ENCODE assay signal across 8 mouse cellular contexts in genomic region chr5:137289591-137290365, GRCm38 (mm10). TPM values are rescaled to one million over a fixed set of nuclear protein-coding genes. Genes with fewer than 3 reads are reported as not detected.
A peak's percentile ranks its signal among the peaks of the same experiment; 100 is the strongest.
DNase-seq lines count a peak whose midpoint lies in the region; ATAC-seq and TF ChIP-seq lines count a peak whose summit lies in the region.

No protein-coding gene starts in this region.

- no peak overlapping the region for H3K27ac ChIP-seq in kidney, embryonic 16.5 days (ENCODE audit: low read length)
- H3K27ac ChIP-seq in kidney, adult 2 months (ENCODE audit: insufficient read depth, low read depth, low read length) = no peak overlapping the region
- 0 out of 2 replicates have a peak overlapping the region, but pooled peaks have one; percentile 29 for H3K27ac ChIP-seq in embryonic facial prominence, embryonic 13.5 days
- no peak overlapping the region for H3K27ac ChIP-seq in limb, embryonic 15.5 days

- no peaks in the 10 kb centered on the region for H3K36me3 ChIP-seq in kidney, embryonic 16.5 days (ENCODE audit: insufficient read depth, low read length)
- H3K36me3 ChIP-seq in kidney, adult 2 months (ENCODE audit: control insufficient read depth, insufficient read depth, low read length) = no peaks in the 10 kb centered on the region
- peaks cover under 1% of the 10 kb centered on the region for H3K36me3 ChIP-seq in embryonic facial prominence, embryonic 13.5 days
- 0 out of 2 replicates have a peak, but pooled peaks cover under 1% of the 10 kb centered on the region for H3K36me3 ChIP-seq in limb, embryonic 15.5 days

- H3K4me2 ChIP-seq in kidney, embryonic 16.5 days (replicated peaks; ENCODE audit: low read depth, low read length) = no peak overlapping the region
- H3K4me2 ChIP-seq in embryonic facial prominence, embryonic 13.5 days = peak overlapping the region; percentile 87
- 0 out of 2 replicates have a peak overlapping the region, but pooled peaks have one; percentile 88 for H3K4me2 ChIP-seq in limb, embryonic 15.5 days

- no peak for TF ChIP-seq POLR2A in kidney, adult 2 months (IDR thresholded peaks at IDR 0.05; ENCODE audit: low read depth, low read length)

- ATAC-seq in kidney, embryonic 16.5 days (ENCODE audit: low FRiP score, low TSS enrichment) = no peak
- no peak for ATAC-seq in embryonic facial prominence, embryonic 13.5 days (ENCODE audit: insufficient number of reproducible peaks, insufficient read depth, low FRiP score, low TSS enrichment, low read depth)
- ATAC-seq in limb, embryonic 15.5 days (ENCODE audit: insufficient number of reproducible peaks, low FRiP score, low TSS enrichment, low read depth) = no peak

- no peak for TF ChIP-seq CTCF in kidney, adult 2 months (conservative IDR thresholded peaks at IDR 0.05; ENCODE audit: insufficient read depth, insufficient read length, low read depth, low read length)

- H3K4me1 ChIP-seq in kidney, embryonic 16.5 days (ENCODE audit: insufficient read depth, low read length) = peaks cover 35% of the 10 kb centered on the region
- no peaks in the 10 kb centered on the region; the same call in 1 of the 2 replicates for H3K4me1 ChIP-seq in kidney, adult 2 months (ENCODE audit: control insufficient read depth, insufficient read depth, low read length)
- peaks cover 47% of the 10 kb centered on the region for H3K4me1 ChIP-seq in embryonic facial prominence, embryonic 13.5 days
- H3K4me1 ChIP-seq in limb, embryonic 15.5 days = peaks cover 45% of the 10 kb centered on the region

- DNase-seq in kidney, adult 2 months = no peak
- DNase-seq in spleen, postnatal 10 days (ENCODE audit: low spot score in 2 of 2) = peak; percentile 81 to 84
- no peak for DNase-seq in urinary bladder, adult 18-20 months (ENCODE audit: low spot score in 2 of 2)
- DNase-seq in thymus, postnatal 4 days = no peak
- DNase-seq in right cerebral cortex, adult 2 months (ENCODE audit: low spot score in 2 of 2) = no peak

- peak overlapping the region; percentile 45; the same call in 1 of the 2 replicates for H3K4me3 ChIP-seq in kidney, embryonic 16.5 days (ENCODE audit: low read length)
- no peak overlapping the region for H3K4me3 ChIP-seq in kidney, adult 2 months (ENCODE audit: insufficient read depth, low read depth, low read length)
- H3K4me3 ChIP-seq in embryonic facial prominence, embryonic 13.5 days = peak overlapping the region; percentile 46; the same call in 1 of the 2 replicates
- peak overlapping the region; percentile 41; the same call in 1 of the 2 replicates for H3K4me3 ChIP-seq in limb, embryonic 15.5 days

- no peak overlapping the region for H3K9ac ChIP-seq in kidney, embryonic 16.5 days (replicated peaks; ENCODE audit: low read length)
- H3K9ac ChIP-seq in embryonic facial prominence, embryonic 13.5 days = no peak overlapping the region; the same call in 1 of the 2 replicates
- H3K9ac ChIP-seq in limb, embryonic 15.5 days = no peak overlapping the region

- WGBS in kidney, embryonic 16.5 days = 52% methylated on average over 13 of the region's 13 CpGs
- 77% methylated on average over 13 of the region's 13 CpGs for WGBS in kidney, adult 2 months
- 56% methylated on average over 13 of the region's 13 CpGs for WGBS in embryonic facial prominence, embryonic 13.5 days
- WGBS in limb, embryonic 15.5 days = 57% methylated on average over 13 of the region's 13 CpGs

- H3K9me3 ChIP-seq in kidney, embryonic 16.5 days (ENCODE audit: low read length) = no peaks in the 10 kb centered on the region
- H3K9me3 ChIP-seq in embryonic facial prominence, embryonic 13.5 days = no peaks in the 10 kb centered on the region
- no peaks in the 10 kb centered on the region for H3K9me3 ChIP-seq in limb, embryonic 15.5 days

- peaks cover 46% of the 10 kb centered on the region for H3K27me3 ChIP-seq in kidney, embryonic 16.5 days (ENCODE audit: insufficient read depth, low read length)
- no peaks in the 10 kb centered on the region; the same call in 1 of the 2 replicates for H3K27me3 ChIP-seq in kidney, adult 2 months (replicated peaks; ENCODE audit: control insufficient read depth, insufficient read depth, low read length)
- peaks cover 72% of the 10 kb centered on the region for H3K27me3 ChIP-seq in embryonic facial prominence, embryonic 13.5 days
- peaks cover 65% of the 10 kb centered on the region for H3K27me3 ChIP-seq in limb, embryonic 15.5 days

RNA-seq across cellular contexts. Expression of gene Ache, which starts 2.5 kb away (rescaled TPM):
- polyA plus RNA-seq in kidney, embryonic 16.5 days (2015; fragmentation: Nextera tagmentation; extraction: Ambion mirVana) = 3.0 and 3.1 TPM in 2 replicates
- 4.7 and 5.1 TPM in 2 replicates for polyA plus RNA-seq in kidney, adult 2 months (2012; rRNA removed)
- 2.7 and 3.3 TPM in 2 replicates for polyA plus RNA-seq in embryonic facial prominence, embryonic 13.5 days (2015; fragmentation: Nextera tagmentation; extraction: Ambion mirVana)
- 11.3 and 25.3 TPM in 2 replicates for polyA plus RNA-seq in limb, embryonic 15.5 days (2015; fragmentation: Nextera tagmentation; extraction: Ambion mirVana)

RNA-seq across cellular contexts. Expression of gene Ufsp1, which starts 4.7 kb away (rescaled TPM):
- 7.2 and 7.8 TPM in 2 replicates for polyA plus RNA-seq in kidney, embryonic 16.5 days (2015; fragmentation: Nextera tagmentation; extraction: Ambion mirVana)
- polyA plus RNA-seq in kidney, adult 2 months (2012; rRNA removed) = 17.3 and 18.4 TPM in 2 replicates
- 5.4 and 5.6 TPM in 2 replicates for polyA plus RNA-seq in embryonic facial prominence, embryonic 13.5 days (2015; fragmentation: Nextera tagmentation; extraction: Ambion mirVana)
- polyA plus RNA-seq in limb, embryonic 15.5 days (2015; fragmentation: Nextera tagmentation; extraction: Ambion mirVana) = 6.7 and 11.3 TPM in 2 replicates

RNA-seq across cellular contexts. Expression of gene Srrt, which starts 17.7 kb away (rescaled TPM):
- polyA plus RNA-seq in kidney, embryonic 16.5 days (2015; fragmentation: Nextera tagmentation; extraction: Ambion mirVana) = 158 and 165 TPM in 2 replicates
- 83.0 and 86.9 TPM in 2 replicates for polyA plus RNA-seq in kidney, adult 2 months (2012; rRNA removed)
- polyA plus RNA-seq in embryonic facial prominence, embryonic 13.5 days (2015; fragmentation: Nextera tagmentation; extraction: Ambion mirVana) = 143 and 148 TPM in 2 replicates
- polyA plus RNA-seq in limb, embryonic 15.5 days (2015; fragmentation: Nextera tagmentation; extraction: Ambion mirVana) = 113 and 117 TPM in 2 replicates

RNA-seq across cellular contexts. Expression of gene Trip6, which starts 24.4 kb away (rescaled TPM):
- 90.1 and 102 TPM in 2 replicates for polyA plus RNA-seq in kidney, embryonic 16.5 days (2015; fragmentation: Nextera tagmentation; extraction: Ambion mirVana)
- polyA plus RNA-seq in kidney, adult 2 months (2012; rRNA removed) = 53.2 and 60.2 TPM in 2 replicates
- 106 TPM in 2 replicates for polyA plus RNA-seq in embryonic facial prominence, embryonic 13.5 days (2015; fragmentation: Nextera tagmentation; extraction: Ambion mirVana)
- polyA plus RNA-seq in limb, embryonic 15.5 days (2015; fragmentation: Nextera tagmentation; extraction: Ambion mirVana) = 109 and 110 TPM in 2 replicates

RNA-seq across cellular contexts. Expression of gene Slc12a9, which starts 43.6 kb away (rescaled TPM):
- 16.3 and 16.6 TPM in 2 replicates for polyA plus RNA-seq in kidney, embryonic 16.5 days (2015; fragmentation: Nextera tagmentation; extraction: Ambion mirVana)
- 21.6 and 25.9 TPM in 2 replicates for polyA plus RNA-seq in kidney, adult 2 months (2012; rRNA removed)
- 16.0 and 16.1 TPM in 2 replicates for polyA plus RNA-seq in embryonic facial prominence, embryonic 13.5 days (2015; fragmentation: Nextera tagmentation; extraction: Ambion mirVana)
- 13.9 and 14.4 TPM in 2 replicates for polyA plus RNA-seq in limb, embryonic 15.5 days (2015; fragmentation: Nextera tagmentation; extraction: Ambion mirVana)

Comparison
In these comparisons a context has a peak if more than half of its experiments do, and no peak if none do; other contexts are left out.
1. DNase-seq: peak in spleen, postnatal 10 days (2 of 2); none in kidney, adult 2 months (single experiment), urinary bladder, adult 18-20 months (0 of 2), thymus, postnatal 4 days (single experiment) and right cerebral cortex, adult 2 months (0 of 2).